Mouse (Mus musculus): ENCODE measurements at regions not wholly inside any gene's neighbourhood (a gene's known extent, or its start where the extent isn't known, plus 50 kb on each side); places are given as distances from the start of the nearest gene placed in this dataset.

- no peak for DNase-seq (ENCODE audit: low read depth, low spot score)
Measured at GRCm38 (mm10) chr2:115432476-115432875, 149.0 kb upstream of the BC052040 start.

GRCm38 (mm10) chr2:115441100-115441499 is 140.4 kb upstream of the BC052040 start:
- DNase-seq (ENCODE audit: low read depth, low spot score): no peak

GRCm38 (mm10) chr2:115449783-115450483 is 131.6 kb upstream of the BC052040 start:
- no peak for DNase-seq (ENCODE audit: low read depth, low spot score)

GRCm38 (mm10) chr2:115455593-115455992 is 125.9 kb upstream of the BC052040 start:
- DNase-seq (ENCODE audit: low read depth, low spot score): no peak

GRCm38 (mm10) chr2:115456372-115457022 is 125.0 kb upstream of the BC052040 start:
- DNase-seq (ENCODE audit: low read depth, low spot score): no peak

- DNase-seq (ENCODE audit: low read depth, low spot score): no peak
Measured at GRCm38 (mm10) chr2:115460028-115460881, 121.3 kb upstream of the BC052040 start.

GRCm38 (mm10) chr2:115460882-115461151 is 120.7 kb upstream of the BC052040 start:
- no peak for DNase-seq (ENCODE audit: low read depth, low spot score)

GRCm38 (mm10) chr2:115466170-115466569 is 115.3 kb upstream of the BC052040 start:
- DNase-seq (ENCODE audit: low read depth, low spot score): no peak

- DNase-seq (ENCODE audit: low read depth, low spot score): no peak
Measured at GRCm38 (mm10) chr2:115467107-115467745, 114.3 kb upstream of the BC052040 start.

GRCm38 (mm10) chr2:115467936-115468335 is 113.6 kb upstream of the BC052040 start:
- no peak for DNase-seq (ENCODE audit: low read depth, low spot score)

- no peak for DNase-seq (ENCODE audit: low read depth, low spot score)
Measured at GRCm38 (mm10) chr2:115468471-115468909, 113.0 kb upstream of the BC052040 start.

- peak; percentile 25 for DNase-seq (ENCODE audit: low read depth, low spot score)
Measured at GRCm38 (mm10) chr2:115469165-115469821, 112.2 kb upstream of the BC052040 start.

GRCm38 (mm10) chr2:115472393-115472792 is 109.1 kb upstream of the BC052040 start:
- no peak for DNase-seq (ENCODE audit: low read depth, low spot score)

GRCm38 (mm10) chr2:115483418-115484288 is 97.9 kb upstream of the BC052040 start:
- no peak for DNase-seq (ENCODE audit: low read depth, low spot score)

- no peak for DNase-seq (ENCODE audit: low read depth, low spot score)
Measured at GRCm38 (mm10) chr2:115488465-115488864, 93.1 kb upstream of the BC052040 start.

- DNase-seq (ENCODE audit: low read depth, low spot score): no peak
Measured at GRCm38 (mm10) chr2:115493020-115493419, 88.5 kb upstream of the BC052040 start.

- DNase-seq (ENCODE audit: low read depth, low spot score): no peak
Measured at GRCm38 (mm10) chr2:115499904-115500303, 81.6 kb upstream of the BC052040 start.

- DNase-seq (ENCODE audit: low read depth, low spot score): no peak
Measured at GRCm38 (mm10) chr2:115509527-115509926, 72.0 kb upstream of the BC052040 start.

- no peak for DNase-seq (ENCODE audit: low read depth, low spot score)
Measured at GRCm38 (mm10) chr2:115511146-115511545, 70.4 kb upstream of the BC052040 start.

Data from ES-CJ7 (cell line).